Mouse (Mus musculus): ENCODE results near the gene Hspa4. TPM values are rescaled to one million over a fixed set of nuclear protein-coding genes. Genes with fewer than 3 reads are reported as not detected.
"Not testable (repeated sequence)": the region's sequence is repeated elsewhere in the genome, so short reads cannot be mapped to it uniquely, and the experiment has no call there.

The Hspa4 gene
- polyA plus RNA-seq, 1 experiment from 2014 or later: 82.7 TPM

DNA sequence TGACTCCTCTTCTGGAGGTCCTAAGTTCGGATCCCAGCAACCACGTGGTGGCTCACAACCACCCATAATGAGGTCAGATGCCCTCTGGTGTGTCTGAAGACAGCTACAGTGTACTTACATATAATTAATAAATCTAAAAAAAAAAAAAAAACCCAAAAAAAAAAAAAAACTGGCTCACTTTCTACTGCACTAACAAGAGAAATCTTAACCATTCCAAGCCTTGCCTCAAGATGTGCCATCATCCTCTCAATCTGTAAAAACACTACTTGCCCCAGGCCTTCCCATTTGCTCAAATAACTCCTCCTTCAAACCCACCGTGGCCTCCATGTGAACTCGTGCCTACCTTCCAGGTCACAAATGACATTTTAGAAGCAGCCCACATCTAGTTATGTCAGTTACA lies 3.4 kb downstream of the Hspa4 start:
- peaks cover 4% of the 10 kb centered on the region; the same call in 1 of the 2 replicates for H3K36me3 ChIP-seq (ENCODE audit: insufficient read depth, low read length)
- H3K27ac ChIP-seq (ENCODE audit: low read length): 0 out of 2 replicates have a peak overlapping the region, but pooled peaks have one; percentile 13
- WGBS: 70% methylated on average over 4 of the region's 4 CpGs
- no peak overlapping the region for H3K4me3 ChIP-seq (ENCODE audit: low read length)
- H3K9ac ChIP-seq (replicated peaks; ENCODE audit: low read length): no peak overlapping the region
- no peaks in the 10 kb centered on the region for H3K9me3 ChIP-seq (ENCODE audit: low read length)
- no peaks in the 10 kb centered on the region for H3K27me3 ChIP-seq (ENCODE audit: insufficient read depth, low read length)
- no peak for ATAC-seq (ENCODE audit: low FRiP score, low TSS enrichment)
- H3K4me2 ChIP-seq (replicated peaks; ENCODE audit: low read depth, low read length): no peak overlapping the region
- H3K4me1 ChIP-seq (ENCODE audit: insufficient read depth, low read length): peaks cover 37% of the 10 kb centered on the region

DNA sequence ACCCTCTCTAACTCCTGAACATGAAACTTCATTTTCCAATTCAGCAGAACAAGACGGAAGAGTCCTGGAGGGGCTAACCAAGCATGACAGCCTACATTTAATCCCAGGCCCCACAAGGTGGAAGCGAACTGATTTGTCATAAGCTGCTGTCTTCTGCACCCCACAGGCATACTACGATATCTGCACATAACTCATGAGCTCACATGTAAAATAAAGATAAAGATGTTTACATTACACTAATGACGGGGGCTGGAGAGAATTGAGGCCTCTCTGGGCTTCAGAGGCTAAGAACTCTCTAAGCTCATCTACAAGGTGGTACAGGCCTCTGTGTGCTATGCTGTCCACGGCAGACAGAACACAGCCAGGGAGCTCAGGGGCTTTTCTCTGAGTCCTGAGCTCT lies 5.8 kb downstream of the Hspa4 start:
- no peaks in the 10 kb centered on the region for H3K27me3 ChIP-seq (ENCODE audit: insufficient read depth, low read length)
- H3K9ac ChIP-seq (replicated peaks; ENCODE audit: low read length): no peak overlapping the region
- no peak overlapping the region for H3K4me3 ChIP-seq (ENCODE audit: low read length)
- no peak overlapping the region for H3K4me2 ChIP-seq (replicated peaks; ENCODE audit: low read depth, low read length)
- no peak overlapping the region for H3K27ac ChIP-seq (ENCODE audit: low read length)
- peaks cover 19% of the 10 kb centered on the region for H3K36me3 ChIP-seq (ENCODE audit: insufficient read depth, low read length)
- ATAC-seq (ENCODE audit: low FRiP score, low TSS enrichment): no peak
- H3K4me1 ChIP-seq (ENCODE audit: insufficient read depth, low read length): peaks cover 29% of the 10 kb centered on the region
- no peaks in the 10 kb centered on the region for H3K9me3 ChIP-seq (ENCODE audit: low read length)
- WGBS: 78% methylated on average over 5 of the region's 5 CpGs

DNA sequence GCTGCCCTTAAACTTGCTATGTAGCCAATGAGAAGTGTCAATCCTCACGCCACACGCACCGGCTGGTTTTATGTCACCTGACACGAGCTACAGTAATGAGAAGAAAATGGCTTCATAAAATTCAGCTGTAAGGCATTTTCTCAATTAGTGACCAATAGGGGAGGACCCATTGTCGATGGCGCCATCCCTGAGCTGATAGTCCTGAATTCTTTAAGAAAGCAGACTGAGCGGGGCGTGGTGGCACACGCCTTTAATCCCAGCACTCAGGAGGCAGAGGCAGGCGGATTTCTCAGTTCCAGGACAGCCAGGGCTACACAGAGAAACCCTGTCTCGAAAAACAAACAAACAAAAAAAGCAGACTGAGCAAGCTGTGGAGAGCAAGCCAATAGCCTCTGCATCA lies 9.4 kb downstream of the Hspa4 start:
- no peak for ATAC-seq (ENCODE audit: low FRiP score, low TSS enrichment)
- peaks cover 6% of the 10 kb centered on the region; the same call in 1 of the 2 replicates for H3K4me1 ChIP-seq (ENCODE audit: insufficient read depth, low read length)
- no peak overlapping the region for H3K4me3 ChIP-seq (ENCODE audit: low read length)
- no peak overlapping the region for H3K9ac ChIP-seq (replicated peaks; ENCODE audit: low read length)
- WGBS: 91% methylated on average over 11 of the region's 11 CpGs
- H3K27ac ChIP-seq (ENCODE audit: low read length): no peak overlapping the region
- H3K27me3 ChIP-seq (ENCODE audit: insufficient read depth, low read length): no peaks in the 10 kb centered on the region
- no peak overlapping the region for H3K4me2 ChIP-seq (replicated peaks; ENCODE audit: low read depth, low read length)
- H3K36me3 ChIP-seq (ENCODE audit: insufficient read depth, low read length): peaks cover 50% of the 10 kb centered on the region
- H3K9me3 ChIP-seq (ENCODE audit: low read length): no peaks in the 10 kb centered on the region

DNA sequence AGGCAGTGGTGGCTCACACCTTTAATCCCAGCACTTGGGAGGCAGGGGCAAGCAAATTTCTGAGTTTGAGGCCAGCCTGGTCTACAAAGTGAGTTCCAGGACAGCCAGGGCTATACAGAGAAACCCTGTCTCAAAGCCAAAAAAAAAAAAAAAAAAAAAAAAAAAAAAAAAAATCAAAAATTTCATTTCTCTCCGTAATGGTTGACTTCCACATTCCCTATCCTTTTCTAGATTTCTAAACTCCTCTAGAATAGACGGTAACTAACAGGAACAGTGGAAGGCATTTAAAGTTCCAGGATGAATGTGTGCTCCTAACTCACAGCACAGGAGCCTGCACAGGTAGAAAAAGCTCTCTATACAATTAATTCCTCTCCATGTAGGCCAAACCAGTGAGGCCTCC lies 10.1 kb downstream of the Hspa4 start:
- not testable (repeated sequence) for H3K9ac ChIP-seq (replicated peaks; ENCODE audit: low read length); H3K27me3 ChIP-seq (ENCODE audit: insufficient read depth, low read length); H3K4me2 ChIP-seq (replicated peaks; ENCODE audit: low read depth, low read length); H3K27ac ChIP-seq (ENCODE audit: low read length); H3K4me3 ChIP-seq (ENCODE audit: low read length); ATAC-seq (ENCODE audit: low FRiP score, low TSS enrichment); H3K9me3 ChIP-seq (ENCODE audit: low read length); H3K4me1 ChIP-seq (ENCODE audit: insufficient read depth, low read length)
- WGBS: 92% methylated on average over 2 of the region's 2 CpGs
- H3K36me3 ChIP-seq (ENCODE audit: insufficient read depth, low read length): peaks cover 55% of the 10 kb centered on the region

DNA sequence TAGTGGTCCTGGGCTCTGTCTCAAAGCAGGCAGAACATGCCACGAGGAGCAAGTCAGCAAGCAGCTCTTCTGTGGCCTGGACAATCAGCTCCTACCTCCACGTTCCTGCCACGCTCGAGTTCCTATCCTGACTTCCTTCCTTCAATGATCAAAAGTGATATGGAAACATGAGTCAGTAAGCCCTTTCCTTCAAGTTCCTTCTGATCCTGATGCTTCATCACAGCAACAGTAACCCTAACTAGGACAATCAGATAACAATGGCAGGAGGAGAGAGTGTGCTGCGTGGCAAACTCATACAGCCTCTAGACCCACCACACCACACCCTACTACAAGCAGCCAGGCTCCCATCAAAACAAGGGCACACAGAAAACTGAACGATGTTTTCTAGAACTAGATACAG lies 14.4 kb downstream of the Hspa4 start:
- Histone ChIP-seq H3K27ac (ENCODE audit: low read length) (no peak overlapping the region), H3K4me3 (ENCODE audit: low read length) (no peak overlapping the region), H3K36me3 (ENCODE audit: insufficient read depth, low read length) (peaks cover 75% of the 10 kb centered on the region), H3K4me2 (replicated peaks; ENCODE audit: low read depth, low read length) (no peak overlapping the region), H3K9me3 (ENCODE audit: low read length) (no peaks in the 10 kb centered on the region), H3K27me3 (ENCODE audit: insufficient read depth, low read length) (no peaks in the 10 kb centered on the region), H3K4me1 (ENCODE audit: insufficient read depth, low read length) (no peaks in the 10 kb centered on the region), H3K9ac (replicated peaks; ENCODE audit: low read length) (no peak overlapping the region)
- ATAC-seq (ENCODE audit: low FRiP score, low TSS enrichment): no peak
- 66% methylated on average over 6 of the region's 6 CpGs for WGBS

DNA sequence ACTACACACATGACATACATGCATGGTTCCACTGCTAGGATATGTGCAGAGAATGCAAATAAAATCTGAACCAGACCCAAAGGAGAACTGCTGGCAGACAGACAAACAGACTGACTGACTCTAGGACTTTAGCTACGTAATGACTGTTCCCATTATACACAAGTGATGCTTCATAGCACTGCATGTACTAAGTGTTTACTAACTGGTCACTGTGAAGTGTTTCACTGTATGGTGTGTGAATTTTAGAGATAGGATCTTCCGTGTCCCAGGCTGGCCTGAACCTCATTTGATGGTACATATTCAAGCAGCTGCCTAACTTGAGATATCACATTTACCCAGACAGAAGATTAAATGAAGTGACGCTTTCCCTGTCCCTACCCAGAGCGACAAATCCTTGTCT lies 21.8 kb downstream of the Hspa4 start:
- 84% methylated on average over 4 of the region's 4 CpGs for WGBS
- H3K4me2 ChIP-seq (replicated peaks; ENCODE audit: low read depth, low read length): no peak overlapping the region
- H3K9ac ChIP-seq (replicated peaks; ENCODE audit: low read length): no peak overlapping the region
- H3K27me3 ChIP-seq (ENCODE audit: insufficient read depth, low read length): no peaks in the 10 kb centered on the region
- H3K4me1 ChIP-seq (ENCODE audit: insufficient read depth, low read length): no peaks in the 10 kb centered on the region
- H3K27ac ChIP-seq (ENCODE audit: low read length): no peak overlapping the region
- no peak for ATAC-seq (ENCODE audit: low FRiP score, low TSS enrichment)
- H3K9me3 ChIP-seq (ENCODE audit: low read length): no peaks in the 10 kb centered on the region
- H3K36me3 ChIP-seq (ENCODE audit: insufficient read depth, low read length): peaks cover 45% of the 10 kb centered on the region
- no peak overlapping the region for H3K4me3 ChIP-seq (ENCODE audit: low read length)

DNA sequence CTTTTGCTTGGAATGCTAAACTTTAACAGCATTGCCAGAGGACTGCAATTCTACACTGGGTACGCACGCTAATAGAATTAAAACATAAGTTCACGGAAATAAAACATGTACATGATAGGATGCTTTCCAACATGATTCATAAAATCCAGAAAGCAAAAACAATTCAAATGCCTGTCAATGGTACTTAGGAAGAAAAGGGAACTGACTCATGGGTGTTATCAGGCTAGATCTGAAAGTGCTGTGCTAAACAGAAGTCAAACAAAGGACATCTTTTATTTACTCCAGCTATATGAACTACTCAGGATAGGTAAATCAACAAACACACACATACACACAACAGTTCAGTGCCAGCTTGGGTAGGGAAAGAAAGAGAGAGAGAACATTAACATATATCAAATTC lies 24.9 kb downstream of the Hspa4 start:
- Histone ChIP-seq H3K27ac (ENCODE audit: low read length) (no peak overlapping the region), H3K27me3 (ENCODE audit: insufficient read depth, low read length) (no peaks in the 10 kb centered on the region), H3K4me3 (ENCODE audit: low read length) (no peak overlapping the region), H3K9ac (replicated peaks; ENCODE audit: low read length) (no peak overlapping the region), H3K9me3 (ENCODE audit: low read length) (no peaks in the 10 kb centered on the region), H3K36me3 (ENCODE audit: insufficient read depth, low read length) (peaks cover 48% of the 10 kb centered on the region), H3K4me2 (replicated peaks; ENCODE audit: low read depth, low read length) (no peak overlapping the region), H3K4me1 (ENCODE audit: insufficient read depth, low read length) (no peaks in the 10 kb centered on the region)
- 94% methylated on average over 3 of the region's 3 CpGs for WGBS
- no peak for ATAC-seq (ENCODE audit: low FRiP score, low TSS enrichment)

DNA sequence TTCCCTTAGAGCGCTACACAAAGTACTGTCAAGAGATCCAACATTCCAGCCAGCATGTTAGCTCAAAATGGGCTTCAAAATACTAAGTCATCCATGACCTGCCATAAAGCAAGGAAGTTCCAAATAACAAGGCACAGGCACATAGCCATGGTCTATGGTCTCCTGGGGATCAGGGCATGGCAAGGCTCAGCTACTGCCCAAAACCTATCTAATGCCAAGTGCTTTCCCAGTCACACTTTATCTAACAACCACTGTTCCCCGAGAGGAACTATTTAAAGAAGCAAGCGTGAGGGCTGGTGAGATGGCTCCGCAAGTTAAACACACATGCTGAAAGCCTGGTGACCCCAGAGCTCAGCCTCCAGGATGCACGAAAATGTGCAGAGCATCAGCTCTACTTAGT lies 26.9 kb downstream of the Hspa4 start:
- Histone ChIP-seq H3K4me3 (ENCODE audit: low read length) (no peak overlapping the region), H3K27ac (ENCODE audit: low read length) (no peak overlapping the region), H3K9ac (replicated peaks; ENCODE audit: low read length) (no peak overlapping the region), H3K27me3 (ENCODE audit: insufficient read depth, low read length) (no peaks in the 10 kb centered on the region), H3K4me1 (ENCODE audit: insufficient read depth, low read length) (no peaks in the 10 kb centered on the region), H3K9me3 (ENCODE audit: low read length) (no peaks in the 10 kb centered on the region), H3K4me2 (replicated peaks; ENCODE audit: low read depth, low read length) (no peak overlapping the region), H3K36me3 (ENCODE audit: insufficient read depth, low read length) (peaks cover 63% of the 10 kb centered on the region)
- ATAC-seq (ENCODE audit: low FRiP score, low TSS enrichment): no peak
- WGBS: 86% methylated on average over 5 of the region's 5 CpGs

DNA sequence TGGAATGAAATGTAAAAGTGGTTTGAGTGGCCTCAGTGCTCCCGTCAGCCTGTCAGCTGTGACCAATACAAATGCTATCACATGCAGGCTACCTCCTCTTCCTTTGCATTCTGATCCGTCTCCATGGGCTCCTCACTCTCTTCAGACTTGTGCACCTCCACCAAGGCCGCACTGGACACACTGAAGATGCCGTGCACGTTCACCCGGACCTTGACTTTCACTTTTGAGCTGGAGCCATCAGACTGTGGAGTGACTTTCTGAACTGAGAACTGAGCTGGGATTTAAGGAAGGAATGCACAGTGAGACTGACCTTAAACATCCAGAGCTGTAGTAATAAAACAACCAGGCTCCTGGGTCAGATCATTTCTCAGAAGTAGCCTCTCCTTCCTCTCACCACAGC lies 30.7 kb downstream of the Hspa4 start:
- 89% methylated on average over 6 of the region's 6 CpGs for WGBS
- no peak overlapping the region for H3K27ac ChIP-seq (ENCODE audit: low read length)
- H3K9ac ChIP-seq (replicated peaks; ENCODE audit: low read length): no peak overlapping the region
- H3K4me2 ChIP-seq (replicated peaks; ENCODE audit: low read depth, low read length): no peak overlapping the region
- no peaks in the 10 kb centered on the region for H3K27me3 ChIP-seq (ENCODE audit: insufficient read depth, low read length)
- H3K9me3 ChIP-seq (ENCODE audit: low read length): no peaks in the 10 kb centered on the region
- no peaks in the 10 kb centered on the region for H3K4me1 ChIP-seq (ENCODE audit: insufficient read depth, low read length)
- no peak overlapping the region for H3K4me3 ChIP-seq (ENCODE audit: low read length)
- ATAC-seq (ENCODE audit: low FRiP score, low TSS enrichment): no peak
- H3K36me3 ChIP-seq (ENCODE audit: insufficient read depth, low read length): peaks cover 82% of the 10 kb centered on the region

DNA sequence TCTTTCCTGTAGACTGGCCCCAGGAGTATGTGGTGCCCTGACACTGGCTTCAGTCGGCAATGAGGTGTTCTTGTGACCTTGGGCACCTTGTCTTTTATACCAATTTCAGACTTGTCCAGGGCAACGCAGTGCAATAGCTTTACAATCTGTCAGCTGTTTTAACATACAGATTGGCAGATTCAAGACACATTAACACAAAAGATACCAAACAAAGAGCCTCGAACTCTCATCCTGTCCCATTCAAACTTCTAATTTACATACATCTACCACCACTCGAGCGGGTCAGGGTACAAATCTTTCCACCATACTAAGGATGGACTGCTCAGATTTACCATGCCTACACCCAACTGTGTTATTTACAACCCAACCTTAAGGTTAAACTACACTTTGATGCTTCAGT lies 39.7 kb downstream of the Hspa4 start:
- WGBS: 79% methylated on average over 5 of the region's 5 CpGs
- Histone ChIP-seq H3K27ac (ENCODE audit: low read length) (no peak overlapping the region), H3K9ac (replicated peaks; ENCODE audit: low read length) (no peak overlapping the region), H3K9me3 (ENCODE audit: low read length) (no peaks in the 10 kb centered on the region), H3K27me3 (ENCODE audit: insufficient read depth, low read length) (no peaks in the 10 kb centered on the region), H3K36me3 (ENCODE audit: insufficient read depth, low read length) (peaks cover 46% of the 10 kb centered on the region), H3K4me1 (ENCODE audit: insufficient read depth, low read length) (no peaks in the 10 kb centered on the region), H3K4me2 (replicated peaks; ENCODE audit: low read depth, low read length) (no peak overlapping the region), H3K4me3 (ENCODE audit: low read length) (no peak overlapping the region)
- ATAC-seq (ENCODE audit: low FRiP score, low TSS enrichment): no peak

DNA sequence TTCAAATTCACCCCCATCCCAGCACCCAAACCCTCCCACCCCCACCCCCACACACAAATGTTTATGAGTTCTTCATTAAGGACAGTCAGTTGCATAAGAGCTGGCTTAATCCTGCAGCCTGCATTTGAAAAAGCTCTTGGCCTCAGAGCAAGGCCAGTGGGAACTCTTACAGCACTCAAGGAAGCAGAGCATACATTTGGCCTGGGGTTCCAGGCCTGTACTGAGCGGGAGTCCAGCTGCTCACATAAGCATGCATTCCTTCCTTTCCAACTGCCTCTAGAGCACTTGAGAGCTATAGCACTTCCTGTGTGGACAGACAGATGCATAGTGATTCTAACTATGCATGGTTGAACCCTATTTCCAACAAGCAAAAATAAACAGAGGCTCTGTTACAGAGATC lies 40.2 kb downstream of the Hspa4 start:
- Histone ChIP-seq H3K27me3 (ENCODE audit: insufficient read depth, low read length) (no peaks in the 10 kb centered on the region), H3K9me3 (ENCODE audit: low read length) (no peaks in the 10 kb centered on the region), H3K36me3 (ENCODE audit: insufficient read depth, low read length) (peaks cover 42% of the 10 kb centered on the region), H3K4me1 (ENCODE audit: insufficient read depth, low read length) (no peaks in the 10 kb centered on the region), H3K4me3 (ENCODE audit: low read length) (no peak overlapping the region), H3K27ac (ENCODE audit: low read length) (no peak overlapping the region), H3K4me2 (replicated peaks; ENCODE audit: low read depth, low read length) (no peak overlapping the region), H3K9ac (replicated peaks; ENCODE audit: low read length) (no peak overlapping the region)
- 78% methylated on average over 1 of the region's 1 CpGs for WGBS
- ATAC-seq (ENCODE audit: low FRiP score, low TSS enrichment): no peak
